Mouse (Mus musculus) hindlimb bud, embryonic 11.5 days (tissue): ENCODE measurements at regions not wholly inside any gene's neighbourhood (a gene's known extent, or its start where the extent isn't known, plus 50 kb on each side); places are given as distances from the start of the nearest gene placed in this dataset.
A peak's percentile ranks its signal among the peaks of the same experiment; 100 is the strongest.

Source experiments
- DNase-seq: peaks from one replicate; pipeline ENCODE4 v3.0.0-alpha.2; 2012; ENCODE audit warnings: low read depth, low spot score; ENCODE audit errors: extremely low spot score

DNA sequence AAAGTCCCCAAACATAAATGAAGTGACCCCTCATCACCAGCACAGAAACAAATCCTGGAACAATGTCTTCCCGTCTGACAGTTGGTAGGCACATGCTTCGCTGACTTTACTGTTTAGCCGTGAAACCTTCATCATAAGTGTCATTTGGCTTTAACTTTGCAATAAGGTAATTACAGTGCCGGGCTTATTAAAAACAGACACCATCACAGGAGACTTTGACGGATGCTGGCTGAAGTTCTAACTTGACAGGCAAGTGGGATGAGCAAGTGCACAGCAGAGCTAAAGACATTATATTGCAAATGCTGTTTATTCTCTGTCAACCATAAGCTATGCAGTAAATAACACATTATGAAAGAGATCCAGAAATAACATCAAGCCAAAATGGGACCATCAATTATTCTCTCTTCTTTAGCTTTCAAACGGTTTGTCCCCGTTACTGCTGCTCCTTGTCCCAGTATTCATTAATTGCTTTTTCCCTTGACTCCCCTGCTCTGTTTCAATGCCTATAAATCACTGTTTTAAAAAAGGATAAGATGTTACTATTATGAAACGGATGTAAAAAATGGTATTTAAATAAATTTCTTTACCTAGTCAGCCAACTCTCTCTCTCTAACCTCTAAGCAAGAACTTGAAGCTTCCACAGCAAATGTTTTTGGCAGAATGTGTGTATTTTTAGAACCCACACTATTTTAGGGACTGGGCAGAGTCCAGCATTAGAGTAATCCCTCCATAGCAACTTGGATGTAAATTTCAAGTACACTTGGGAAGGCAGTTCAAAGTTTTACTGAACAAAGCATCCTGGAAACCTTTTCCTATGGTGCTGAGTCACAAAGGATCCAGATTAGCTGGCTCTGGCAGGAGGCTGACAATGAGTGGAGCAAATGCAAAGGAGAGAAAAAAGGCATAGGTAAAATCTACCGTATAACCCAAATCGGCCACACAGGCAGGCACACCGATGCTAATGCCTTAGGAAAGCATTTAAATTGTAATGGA lies 464.4 kb downstream of the Rps29 start:
- no peak for DNase-seq

DNA sequence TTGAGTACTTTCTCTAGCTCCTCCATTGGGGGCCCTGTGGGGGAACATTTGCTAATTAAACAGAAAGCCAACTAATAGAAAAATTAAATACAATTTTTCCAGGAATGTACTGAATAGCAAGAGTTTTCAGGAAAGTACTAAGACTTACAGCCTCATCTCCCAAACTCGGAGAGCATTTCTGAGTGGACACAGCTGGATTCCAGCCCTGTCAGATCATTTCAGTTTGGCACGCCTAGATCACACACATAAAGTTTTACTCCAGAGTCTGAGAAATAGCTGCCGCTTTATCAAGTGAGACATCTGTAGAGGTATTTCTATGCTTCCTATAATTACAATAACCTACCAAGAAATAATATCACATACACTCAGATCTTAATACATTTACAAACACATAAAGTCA lies 470.7 kb downstream of the Rps29 start:
- no peak for DNase-seq

DNA sequence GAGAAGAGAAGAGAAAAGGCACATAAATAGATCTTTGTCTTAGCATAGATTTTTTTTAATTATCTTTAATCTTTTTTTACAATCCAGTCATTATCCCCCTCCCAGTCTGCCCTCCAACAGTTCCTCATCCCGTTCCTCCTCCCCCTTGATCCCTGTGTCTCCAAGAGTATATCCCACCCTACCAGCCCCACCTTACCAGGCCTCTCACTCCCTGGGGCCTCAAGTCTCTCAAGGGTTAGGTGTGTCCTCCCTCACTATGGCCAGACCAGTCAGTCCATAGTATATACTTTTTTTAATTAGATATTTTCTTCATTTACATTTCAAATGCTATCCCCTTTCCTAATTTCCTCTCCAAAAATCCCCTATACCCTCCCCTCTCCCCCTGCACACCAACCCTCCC lies 475.1 kb downstream of the Rps29 start:
- no peak for DNase-seq

DNA sequence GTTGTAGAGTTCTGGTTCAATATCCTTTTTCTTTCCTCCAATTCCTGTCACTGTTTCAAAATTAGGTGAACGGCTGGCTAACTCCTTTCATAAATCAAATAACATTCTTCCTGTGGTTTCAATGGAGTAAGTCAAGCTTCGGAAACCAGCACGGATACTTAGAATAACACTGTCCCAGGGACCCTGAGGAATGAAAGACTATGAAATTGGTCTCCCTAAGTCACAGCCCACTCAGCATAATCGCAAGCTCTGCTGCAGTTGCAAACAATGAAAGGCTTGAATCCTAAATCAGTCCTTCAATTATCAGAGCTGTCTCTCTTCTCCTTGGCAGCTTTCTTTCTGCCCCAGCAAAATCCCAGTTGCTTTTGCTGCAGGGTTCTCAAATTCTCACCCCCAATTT lies 475.8 kb downstream of the Rps29 start:
- DNase-seq = no peak

DNA sequence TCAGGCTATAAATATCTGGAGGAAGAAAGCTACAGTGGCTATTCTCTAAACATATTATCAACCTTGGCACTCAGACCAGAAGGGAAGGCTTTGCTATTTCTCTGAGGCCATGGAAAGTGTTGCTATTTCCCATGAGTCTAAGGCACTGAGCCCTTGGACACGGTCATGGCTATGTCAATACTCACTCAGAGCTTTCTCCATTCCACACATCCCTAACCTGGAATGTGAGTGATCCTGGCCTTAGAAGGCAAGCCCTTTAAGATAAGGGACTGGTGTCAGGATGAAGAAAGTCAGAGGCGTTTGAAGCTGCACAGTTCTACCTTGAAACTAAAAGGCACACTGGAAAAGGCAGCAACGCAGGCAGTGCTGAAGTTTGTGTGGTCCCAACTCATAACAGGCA lies 478.3 kb downstream of the Rps29 start:
- DNase-seq = no peak

DNA sequence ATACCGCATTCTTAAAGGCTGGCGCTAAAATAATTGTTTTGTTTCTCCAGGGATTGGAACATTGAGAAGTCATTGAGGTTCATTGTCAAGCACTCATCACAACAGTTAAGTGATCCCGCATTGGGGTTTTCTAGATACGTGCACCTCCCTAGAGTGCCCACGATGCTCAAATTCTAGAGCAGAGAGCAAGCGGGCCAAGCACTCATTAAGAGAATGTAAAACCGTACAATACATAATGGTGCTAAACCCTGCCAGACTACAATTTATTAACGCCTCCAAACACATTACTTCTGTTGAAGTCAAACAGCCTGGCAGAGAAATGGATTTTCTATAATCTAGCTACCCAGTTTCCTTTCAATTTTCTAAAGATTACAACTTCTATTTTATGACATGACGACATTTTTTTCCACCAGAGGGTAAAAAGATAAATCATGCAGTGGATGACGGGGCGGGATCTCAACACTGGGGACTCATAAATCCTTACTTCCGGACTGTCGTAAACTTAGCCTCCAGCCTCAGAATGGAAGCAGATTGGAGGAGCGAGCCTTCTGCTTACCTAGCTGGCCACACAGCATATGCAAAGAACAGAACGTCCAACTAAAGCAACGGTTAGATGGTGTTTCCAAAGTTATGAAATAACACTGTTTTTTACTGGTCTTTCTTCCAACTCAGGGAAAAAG lies 482.8 kb downstream of the Rps29 start:
- DNase-seq = peak; percentile 64

DNA sequence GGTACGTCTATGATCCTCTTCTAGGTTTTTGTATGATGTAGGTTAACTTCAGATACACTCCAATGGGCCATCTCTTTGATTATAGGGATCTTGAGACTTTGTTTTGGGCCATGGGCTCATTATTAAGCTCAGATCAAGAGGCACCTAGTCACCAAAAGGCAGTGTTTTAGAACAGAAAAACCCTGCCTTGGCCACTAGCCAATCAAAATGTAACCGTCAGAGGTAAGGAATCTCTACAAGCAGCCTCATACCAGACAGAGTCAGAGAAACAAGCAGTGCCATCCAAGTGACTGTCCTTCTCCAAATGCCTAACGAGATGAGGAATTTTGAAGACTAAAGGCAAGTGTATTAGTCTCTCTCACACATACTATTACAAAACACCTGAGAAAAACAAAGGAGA lies 487.0 kb downstream of the Rps29 start:
- DNase-seq = no peak

DNA sequence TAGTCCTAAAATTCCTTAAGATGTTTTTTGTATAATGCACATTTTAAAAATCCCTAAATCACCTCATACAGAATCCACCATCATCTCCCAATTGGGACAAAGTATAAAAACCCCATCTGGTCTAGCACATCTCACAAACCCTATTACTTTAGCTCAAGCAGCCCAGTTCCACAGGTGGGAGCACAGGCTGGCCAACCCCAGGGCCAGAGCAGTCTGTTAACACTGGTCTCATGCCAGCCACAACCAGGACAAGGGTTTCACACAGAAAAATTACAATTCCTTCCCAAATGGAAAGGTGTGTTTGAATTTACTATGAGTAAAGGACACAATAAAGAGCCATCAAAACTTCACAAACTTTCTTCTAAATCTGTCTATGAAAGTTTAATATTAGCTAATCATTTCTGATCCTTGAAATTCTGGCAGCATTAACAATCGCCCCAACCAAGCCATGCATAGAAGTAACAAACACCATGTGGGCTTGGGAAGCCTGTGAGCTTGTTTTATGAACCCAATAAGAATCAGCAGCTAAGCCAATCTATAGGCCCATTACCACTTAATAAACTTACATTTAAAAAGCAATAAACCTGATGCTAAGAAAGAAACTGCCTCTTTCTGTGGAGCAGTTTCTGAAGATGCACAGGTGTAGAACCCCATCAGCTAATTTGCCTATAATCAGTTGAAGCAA lies 512.9 kb downstream of the Rps29 start:
- no peak for DNase-seq

DNA sequence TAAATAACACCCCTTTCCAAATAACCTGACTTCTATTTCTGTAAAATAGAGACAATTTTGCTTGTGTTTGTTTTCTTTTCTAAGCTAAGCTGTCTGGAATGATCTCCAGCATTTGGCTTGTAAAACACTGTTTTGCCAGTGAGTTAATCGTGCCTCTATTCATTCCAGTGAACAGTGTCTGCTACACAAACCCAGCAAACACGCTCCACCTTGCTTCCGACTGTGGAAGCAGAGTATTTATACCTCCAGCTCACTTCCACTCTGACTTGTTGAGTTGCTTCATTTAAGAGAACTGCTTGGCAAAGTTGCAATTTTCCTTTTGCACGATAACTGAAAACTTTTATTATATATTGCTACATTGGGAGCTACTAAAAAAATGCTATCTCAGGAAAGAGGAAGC lies 515.3 kb downstream of the Rps29 start:
- DNase-seq = no peak

DNA sequence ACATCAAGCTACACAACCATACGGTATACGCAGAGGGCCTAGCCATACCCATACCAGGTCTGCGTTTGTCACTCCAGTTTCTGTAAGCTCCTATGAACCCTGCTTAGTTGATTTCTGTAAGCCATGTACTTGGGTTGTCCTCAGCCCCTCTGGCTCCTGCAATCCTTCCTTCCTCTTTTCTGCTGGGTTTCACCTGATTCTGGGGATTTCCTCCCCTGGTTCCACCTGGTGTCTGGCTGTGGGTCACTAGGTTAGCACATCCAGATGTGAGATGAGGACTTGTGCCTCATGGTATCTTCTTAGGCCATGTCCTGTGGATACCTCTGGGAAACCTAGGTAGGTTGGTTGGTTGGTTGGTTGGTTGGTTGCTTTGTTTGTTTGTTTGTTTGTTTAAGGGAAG lies 526.5 kb downstream of the Rps29 start:
- DNase-seq = no peak

DNA sequence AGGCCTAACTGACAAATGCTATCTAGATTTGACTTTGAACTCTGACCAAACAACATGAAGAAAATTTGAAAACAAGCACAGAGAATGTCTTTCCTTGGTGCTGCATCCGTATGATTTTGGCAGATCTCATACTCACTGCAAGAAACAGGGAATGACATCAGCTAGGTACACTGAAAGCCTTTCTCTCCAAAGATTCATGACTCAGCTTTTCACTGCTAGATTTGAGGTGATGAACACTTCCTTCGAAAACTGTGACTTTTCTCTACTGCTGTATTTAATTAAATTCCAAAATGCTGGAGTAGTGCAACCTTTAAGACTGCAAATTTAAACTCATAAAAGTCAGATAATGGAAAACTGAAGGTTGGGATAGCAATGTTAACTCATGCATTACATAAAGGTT lies 540.6 kb downstream of the Rps29 start:
- no peak for DNase-seq

DNA sequence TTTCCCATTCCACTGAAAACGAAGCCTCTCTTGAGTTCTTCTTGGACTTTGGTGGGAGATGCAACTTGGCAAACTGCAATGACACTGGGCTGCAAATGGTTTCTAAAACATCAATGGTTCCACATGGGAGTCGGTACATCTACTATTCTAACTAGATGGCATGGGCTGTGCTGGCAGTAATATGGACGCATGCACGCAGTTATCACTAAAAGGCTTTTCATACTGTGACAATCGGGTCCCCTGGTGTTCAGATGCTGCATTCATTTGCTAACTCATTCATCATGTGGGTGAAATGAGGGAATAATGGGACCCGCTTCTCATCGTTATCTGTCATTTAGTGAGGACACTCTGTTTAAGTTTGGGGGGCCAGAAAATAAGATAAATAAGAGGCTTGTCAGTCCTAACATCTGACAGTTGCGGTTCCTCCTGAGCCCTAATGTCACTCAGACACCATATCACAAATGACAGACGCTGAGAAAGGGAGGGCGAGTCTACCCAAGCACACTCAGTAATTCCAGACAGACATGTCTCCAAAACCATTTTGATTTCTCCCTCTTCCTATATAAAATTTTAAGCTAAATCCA lies 553.5 kb downstream of the Rps29 start:
- no peak for DNase-seq

DNA sequence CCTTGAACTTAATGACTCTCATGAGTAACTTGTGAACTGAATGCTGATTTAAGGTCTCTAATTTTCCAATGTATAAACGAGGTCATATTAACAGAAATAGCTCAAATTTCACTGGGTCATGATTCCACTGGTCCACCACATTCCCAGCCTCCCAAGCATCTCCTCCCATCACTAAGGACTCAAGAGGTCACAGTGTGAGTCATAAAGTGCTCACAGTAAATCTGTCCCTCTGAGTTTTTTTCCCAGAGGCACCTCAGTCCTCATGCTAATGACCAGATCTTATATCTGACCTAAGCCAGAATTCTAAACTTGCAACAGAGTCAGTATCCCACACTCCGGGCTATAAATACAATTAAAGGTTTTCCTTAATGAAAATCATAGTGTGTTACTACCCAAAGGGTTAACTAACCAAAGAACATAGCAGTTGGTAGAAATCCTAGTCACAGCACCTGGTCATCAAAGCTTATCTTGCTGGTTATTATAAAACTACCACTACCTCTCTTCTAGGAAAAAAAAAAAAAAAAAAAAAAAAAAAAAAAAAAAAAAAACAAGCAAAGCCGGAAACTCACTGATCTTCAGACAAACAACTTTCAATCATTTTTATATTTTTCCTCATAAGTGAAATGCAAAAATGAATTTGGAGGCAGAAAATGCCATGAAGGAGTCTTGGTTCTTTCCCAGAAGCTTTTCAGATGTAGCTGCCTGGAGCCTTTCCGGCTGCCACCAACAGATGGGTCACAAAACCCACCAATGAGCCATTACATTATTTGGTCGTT lies 554.3 kb downstream of the Rps29 start:
- DNase-seq = no peak

DNA sequence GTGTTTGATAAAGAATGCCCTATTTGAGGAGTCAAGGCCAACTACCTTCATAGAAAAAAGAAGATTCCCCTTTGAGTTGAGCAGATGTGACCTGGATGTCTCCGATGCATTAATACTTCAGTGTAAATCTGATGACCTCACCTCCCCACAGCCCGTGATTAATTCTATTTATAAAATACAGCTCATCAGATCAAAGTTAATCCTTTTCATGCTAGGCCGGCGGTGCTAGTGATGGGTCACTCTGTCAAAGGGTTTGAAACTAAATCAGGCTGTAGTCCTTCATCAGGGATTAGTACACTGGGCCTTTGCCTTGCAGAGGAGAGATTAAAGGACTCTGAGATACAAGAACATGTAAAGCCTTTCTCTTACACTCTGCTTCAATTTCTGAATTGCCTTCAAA lies 556.3 kb downstream of the Rps29 start:
- DNase-seq = no peak

DNA sequence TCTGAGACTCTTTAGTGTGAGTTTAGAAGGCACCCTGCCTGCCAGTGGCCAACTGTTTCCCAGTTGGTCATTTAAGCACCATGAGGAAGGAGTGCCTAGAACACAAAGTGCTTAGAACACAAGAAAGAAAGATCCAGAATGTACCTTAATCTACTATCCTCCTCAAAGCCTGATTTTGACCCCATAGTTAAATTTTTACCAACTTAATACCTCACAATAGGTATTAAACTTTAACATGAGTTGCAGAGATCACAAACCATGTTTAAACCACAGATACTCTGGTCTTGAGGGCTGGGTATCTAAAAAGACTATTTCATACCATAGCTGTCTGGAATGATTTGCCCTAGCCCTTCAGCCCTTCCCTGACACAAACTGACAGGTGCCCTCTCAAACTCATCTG lies 557.6 kb downstream of the Rps29 start:
- DNase-seq = no peak

DNA sequence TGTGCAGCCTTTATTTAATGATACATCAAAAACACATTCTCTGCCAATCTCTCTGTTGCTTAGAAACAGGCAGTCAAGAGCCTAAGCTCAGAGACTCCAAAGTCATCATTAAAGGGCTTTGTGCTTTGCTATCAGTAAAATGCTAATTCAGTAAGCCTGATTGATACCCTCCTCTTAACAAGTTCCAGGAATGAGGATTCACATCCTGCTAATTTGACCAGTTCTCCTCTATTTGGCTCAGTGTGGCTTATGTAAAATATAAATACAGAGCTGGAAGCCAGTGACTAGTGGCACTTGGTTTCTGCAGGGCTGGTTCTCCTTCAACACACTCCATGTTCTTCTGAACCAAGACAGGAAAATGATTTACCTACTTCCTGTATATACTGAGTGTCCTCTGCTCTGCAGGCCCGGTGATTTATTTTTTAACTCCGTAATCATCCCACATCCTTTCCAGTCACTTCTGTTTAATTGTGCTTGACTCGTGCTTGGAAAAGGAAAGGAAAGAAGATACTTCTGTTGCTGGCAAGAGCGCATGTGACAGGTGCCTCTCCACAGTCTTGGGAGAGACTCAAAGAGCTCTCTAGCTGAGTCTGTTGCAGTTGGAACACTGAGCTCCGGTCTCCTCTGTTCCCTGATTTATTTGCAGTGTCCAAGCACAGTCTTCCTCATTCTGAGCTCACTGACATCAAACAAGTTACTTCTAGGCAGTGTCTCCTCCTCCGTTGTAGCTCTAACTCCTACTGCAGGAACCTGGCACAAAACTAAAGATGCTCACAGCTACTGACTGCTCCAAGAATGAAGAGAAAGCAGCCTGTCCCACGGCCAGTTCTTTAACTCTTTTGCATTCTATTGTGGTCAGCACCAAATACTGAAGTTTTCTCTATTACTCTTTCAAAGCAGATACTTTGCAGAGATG lies 559.0 kb downstream of the Rps29 start:
- no peak for DNase-seq

DNA sequence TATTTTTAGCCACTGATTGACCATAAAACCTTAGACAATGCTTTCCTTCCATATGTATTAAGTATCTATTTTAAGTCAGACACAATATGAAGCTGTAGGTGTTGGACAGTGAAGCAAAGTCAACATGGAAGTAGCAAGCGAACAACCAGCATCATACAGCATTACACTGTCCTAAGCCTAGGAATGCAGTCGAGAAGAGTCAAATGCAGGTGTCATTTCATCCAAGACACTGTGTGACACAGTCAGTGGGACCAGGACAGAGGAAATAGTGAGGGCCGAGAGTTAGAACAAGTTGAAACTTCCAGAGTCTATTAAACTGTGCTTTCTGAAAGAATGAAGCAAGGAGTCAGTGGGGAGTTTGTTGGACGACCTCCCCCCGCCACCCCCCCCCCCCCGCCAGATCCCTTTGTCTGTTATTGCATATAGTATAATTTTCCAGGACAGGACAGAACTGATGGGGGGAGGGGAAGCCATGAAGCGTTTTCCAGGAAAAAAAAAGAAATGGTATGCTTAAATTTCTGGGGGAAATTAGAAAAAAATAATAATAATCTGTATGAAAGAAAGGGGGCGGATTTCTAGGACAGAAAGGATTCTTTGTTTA lies 559.9 kb downstream of the Rps29 start:
- no peak for DNase-seq

DNA sequence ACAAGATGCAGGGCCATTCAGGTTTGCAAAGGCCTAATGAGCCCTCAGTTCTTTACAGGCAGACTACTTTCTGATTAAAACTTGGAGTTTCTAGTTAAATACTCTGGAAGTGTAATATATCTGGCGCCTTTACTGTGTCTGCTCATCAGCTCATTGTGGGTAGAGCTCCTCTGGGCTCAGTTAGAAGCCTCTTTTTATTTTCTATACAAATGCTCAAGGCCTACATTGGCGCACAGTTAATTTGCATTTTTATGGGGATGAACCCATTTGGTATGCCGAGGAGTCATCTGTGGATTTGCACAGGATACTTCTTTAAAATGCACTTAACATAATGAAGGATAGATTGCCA lies 573.5 kb downstream of the Rps29 start:
- no peak for DNase-seq

DNA sequence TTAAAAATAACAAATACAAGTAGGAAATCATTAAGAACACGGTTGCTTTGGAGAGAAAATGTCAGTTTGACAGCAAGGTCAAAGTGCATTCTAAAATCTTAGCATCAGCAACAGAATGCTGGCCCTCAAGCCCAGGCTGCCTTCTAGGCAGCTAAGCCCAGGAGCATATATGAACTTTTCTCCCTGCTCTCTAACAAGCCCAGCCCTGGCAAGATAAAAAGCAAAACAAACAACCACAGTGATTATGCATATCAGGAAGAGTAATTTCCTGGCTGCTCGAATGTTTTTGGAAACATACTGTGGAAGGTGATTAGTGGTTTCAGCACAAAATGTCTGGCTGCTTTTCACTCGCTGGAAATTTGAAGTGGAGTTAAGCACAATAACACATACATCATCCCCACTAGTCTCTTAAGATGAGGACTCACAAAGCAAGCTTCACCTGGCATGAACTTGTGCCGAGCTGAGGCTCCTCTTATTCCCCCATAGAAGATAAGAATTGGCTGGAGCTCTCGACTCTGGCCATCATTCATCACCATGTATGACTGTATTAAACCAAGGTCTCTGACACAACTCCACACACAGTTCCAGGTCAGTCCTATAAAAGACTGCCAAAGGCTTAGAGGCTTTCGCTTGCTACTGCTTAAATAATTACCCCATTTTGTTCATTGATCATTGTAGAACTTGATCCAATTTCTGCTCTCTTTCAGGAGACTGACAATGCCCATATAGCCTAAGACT lies 574.0 kb downstream of the Rps29 start:
- DNase-seq = no peak
